Mouse (Mus musculus) olfactory bulb, adult 2 months (tissue): ENCODE data around the gene Pdcd1lg2.

Experiments used
- CTCF ChIP-seq: fragments of 200-500 bp; IDR thresholded peaks from 2 replicates; pipeline ENCODE4 v1.5.1; 2012; ENCODE audit warnings: low read depth, mild to moderate bottlenecking, low read length, moderate library complexity; ENCODE audit not compliant: insufficient read depth
- POLR2A ChIP-seq: fragments of 200-500 bp; IDR thresholded peaks from 2 replicates; pipeline ENCODE4 v1.6.1; 2012; ENCODE audit warnings: mild to moderate bottlenecking, low read depth, low read length, moderate library complexity; ENCODE audit not compliant: insufficient read depth

GRCm38 (mm10) chr19:29412476-29413420 is 2.0 kb downstream of the Pdcd1lg2 start:
- TF ChIP-seq CTCF: no peak
- TF ChIP-seq POLR2A: no peak
